Mouse (Mus musculus) bone marrow macrophage, adult 2 months (primary cell): ENCODE data around the gene Mydgf.

Experiments
- CTCF ChIP-seq: IDR thresholded peaks from 2 replicates; pipeline ENCODE4 v1.5.1; 2012; ENCODE audit warnings: low read depth, mild to moderate bottlenecking, low read length, moderate library complexity
- POLR2A ChIP-seq: IDR thresholded peaks from 2 replicates; pipeline ENCODE4 v1.6.1; 2012; ENCODE audit warnings: mild to moderate bottlenecking, low read depth, low read length, borderline replicate concordance

DNA sequence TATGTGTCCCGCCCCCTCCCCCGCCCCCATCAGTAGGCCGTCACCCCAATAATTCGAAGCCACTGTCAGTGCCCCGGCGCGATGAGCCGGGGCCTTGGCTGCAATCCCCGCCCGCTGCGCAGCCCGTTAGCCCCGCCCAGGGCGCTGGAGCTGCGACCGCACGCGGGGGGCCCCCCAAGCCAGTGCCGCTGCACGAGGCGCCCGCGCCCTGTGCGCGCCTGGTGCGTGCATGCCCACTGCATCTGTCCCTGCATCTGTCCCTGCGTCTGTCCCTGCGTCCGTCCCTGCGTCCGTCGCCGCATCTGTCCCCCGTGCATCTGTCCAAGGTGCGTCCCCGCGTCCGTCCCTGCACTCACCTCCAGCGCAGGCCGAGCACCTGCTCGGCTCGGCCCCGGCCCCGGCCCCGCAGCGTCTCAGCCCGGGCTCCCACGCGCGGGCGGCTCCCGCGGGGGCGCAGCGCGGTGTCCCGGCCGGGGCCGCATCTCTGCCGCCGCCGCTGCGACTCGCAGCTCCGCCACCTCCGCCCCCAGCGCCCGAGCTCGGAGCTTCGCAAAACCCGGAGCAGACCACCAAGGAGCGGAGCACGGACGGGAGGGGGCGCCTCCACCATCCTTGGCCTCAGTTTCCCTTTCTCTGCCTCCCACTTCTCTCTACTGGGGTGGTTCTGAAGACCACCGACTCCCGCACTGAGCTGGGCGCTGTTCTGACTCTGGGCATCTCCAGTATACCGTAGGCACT lies 43.7 kb downstream of the Mydgf start, which contains the start of gene Sema6b:
- no peak for TF ChIP-seq POLR2A
- TF ChIP-seq CTCF: no peak
